Mouse (Mus musculus) hematopoietic stem cell, adult 5-6 weeks (primary cell): ENCODE measurements around the gene Timm44. TPM values are rescaled to one million over a fixed set of nuclear protein-coding genes. Genes with fewer than 3 reads are reported as not detected.
A peak's percentile ranks its signal among the peaks of the same experiment; 100 is the strongest.
"Not testable (repeated sequence)": the region's sequence is repeated elsewhere in the genome, so short reads cannot be mapped to it uniquely, and the experiment has no call there.

Experiments
- ATAC-seq, 2 experiments: fragments of 125-278 bp in 1 of 2; replicated peaks in 1 of 2; 2 replicates each; pipeline ENCODE4 v1.8.0; 2016 to 2017; ENCODE audit warnings: inconsistent platforms in 2 of 2, mild to moderate bottlenecking in 2 of 2, moderate number of reproducible peaks in 2 of 2, low read depth in 1 of 2, moderate TSS enrichment in 1 of 2; ENCODE audit not compliant: low FRiP score in 2 of 2, poor library complexity in 2 of 2, severe bottlenecking in 2 of 2, insufficient read depth in 1 of 2, low TSS enrichment in 1 of 2
- total RNA-seq: library from RNA; stranded (forward); fragments of 172-1452, 232-1000 nt; gene quantifications from 2 replicates; pipeline ENCODE4 v1.2.3, GENCODE M21; 2017

Timm44 gene
- total RNA-seq, 1 experiment from 2014 or later, result 143 TPM

GRCm38 (mm10) chr8:4276111-4276465 lies 375 bp upstream of the Timm44 start:
- peak in 1 of 2 experiments; percentile 44; a peak in 1 of 4 replicates for ATAC-seq

DNA sequence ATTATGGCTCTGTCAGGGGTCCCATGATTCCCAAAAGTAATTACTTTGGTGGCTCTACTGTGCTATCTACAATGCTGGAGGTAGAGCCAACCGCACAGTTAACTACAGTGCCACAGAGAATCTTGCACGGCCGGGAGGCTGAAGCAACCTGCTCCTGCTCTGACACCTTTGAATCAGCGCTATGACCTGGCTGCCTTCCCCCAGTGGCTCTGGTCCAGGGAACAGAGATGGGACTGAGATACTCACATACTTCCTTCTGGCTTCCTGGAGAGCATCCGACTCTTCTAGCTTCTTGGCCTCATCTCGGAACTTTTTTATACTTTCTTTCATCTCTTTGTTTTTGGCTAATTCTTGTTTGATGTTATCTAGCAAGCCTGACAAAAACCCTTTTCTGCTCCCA lies 6.1 kb downstream of the Timm44 start:
- ATAC-seq, result no peak

GRCm38 (mm10) chr8:4267627-4268026 lies 8.1 kb downstream of the Timm44 start:
- peak; percentile 56 to 73; a peak in 3 of 4 replicates for ATAC-seq

GRCm38 (mm10) chr8:4265160-4265914 lies 10.4 kb downstream of the Timm44 start:
- ATAC-seq, result no peak

DNA sequence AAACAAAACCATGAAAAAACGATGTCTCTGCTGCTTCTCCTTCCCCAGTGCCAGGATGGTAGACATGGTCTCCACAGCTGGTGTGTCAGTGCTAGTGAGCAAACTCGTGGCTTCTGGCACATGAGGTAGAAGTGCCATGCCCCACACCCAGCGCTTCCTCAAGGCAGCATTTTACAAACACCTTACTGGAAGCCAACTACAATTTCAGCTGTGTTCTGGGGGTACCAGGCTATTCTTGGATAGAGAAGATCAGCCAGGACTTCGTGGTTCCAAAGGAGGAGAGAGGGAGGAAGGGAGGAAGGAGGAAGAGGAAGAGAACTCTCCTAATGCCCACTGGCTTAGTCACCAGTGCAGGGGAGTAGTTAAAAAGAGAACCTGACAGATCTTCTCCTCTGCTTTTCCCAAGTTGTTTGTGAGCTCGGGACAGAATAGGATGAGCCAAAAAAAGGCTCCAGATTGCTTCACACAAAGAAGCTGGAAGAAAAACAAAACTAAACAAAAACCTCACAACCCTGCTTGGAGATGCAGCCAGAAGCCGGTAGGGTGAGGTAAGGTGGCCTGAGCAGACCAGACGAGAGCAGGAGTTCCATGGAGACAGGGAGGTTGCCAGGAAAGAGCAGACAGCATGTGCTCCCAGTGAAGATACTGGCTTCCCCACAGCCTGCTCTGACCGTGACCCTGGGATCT lies 12.5 kb downstream of the Timm44 start:
- ATAC-seq, result no peak

DNA sequence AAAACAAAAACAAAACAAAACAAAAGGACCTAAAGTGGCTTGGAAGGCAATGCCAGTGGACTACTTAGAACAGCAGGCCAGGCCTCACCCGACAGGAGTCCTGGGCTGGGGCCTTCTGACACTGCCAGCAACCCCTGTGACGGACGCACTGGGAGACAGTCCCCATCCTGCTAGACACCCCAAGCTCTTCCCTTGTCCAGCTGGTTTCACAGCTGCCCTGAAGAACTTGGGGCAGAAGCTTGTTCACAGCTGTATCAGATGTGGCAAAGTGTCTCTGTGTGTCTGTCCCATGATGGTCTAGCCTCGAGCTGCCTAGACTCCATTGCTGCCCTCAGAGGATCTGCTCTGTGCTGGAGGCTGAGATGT lies 15.9 kb downstream of the Timm44 start:
- no peak for ATAC-seq

DNA sequence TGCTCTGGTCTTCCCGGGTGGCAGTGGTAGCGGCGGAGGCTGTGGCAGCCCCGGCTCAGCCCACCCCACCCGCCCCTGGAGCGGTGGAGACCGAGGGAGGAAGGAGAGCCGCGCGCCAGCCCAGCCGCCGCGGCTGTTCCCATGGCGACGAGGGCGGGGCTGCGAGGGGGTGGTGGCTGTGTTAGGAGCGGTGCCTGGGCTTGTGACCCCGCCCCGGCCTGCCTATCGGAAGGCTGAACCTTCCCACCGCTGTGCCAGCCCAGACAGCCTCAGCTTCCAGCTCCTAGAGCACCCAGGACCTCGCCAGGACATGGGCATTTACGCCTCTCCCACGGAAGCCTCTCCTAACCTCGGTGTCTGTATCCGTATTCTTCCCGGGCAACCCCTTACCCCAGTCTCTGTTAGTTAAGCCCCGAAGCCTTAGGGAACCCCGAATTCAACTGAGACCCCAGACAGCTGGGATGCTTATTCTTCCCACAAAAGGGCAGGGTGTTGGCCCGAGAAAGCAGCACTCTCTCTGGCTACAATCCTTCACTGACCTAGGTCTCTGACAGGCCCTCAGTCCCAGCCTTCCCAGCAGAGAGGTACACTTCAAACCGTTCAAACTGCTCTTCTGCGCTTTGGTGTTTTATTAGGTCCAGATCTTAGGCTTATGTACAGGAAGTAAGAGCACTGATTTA lies 16.4 kb downstream of the Timm44 start, which contains the start of gene Ctxn1:
Gene Ctxn1 (minus strand): TSS at position 150 of the 680 bp plus-strand sequence.
- ATAC-seq, result peak; percentile 89 to 95

- ATAC-seq, result peak; percentile 12 to 22; a peak in 2 of 4 replicates
These were observed 17.0 kb downstream of the Timm44 start for GRCm38 (mm10) chr8:4258678-4259077.

DNA sequence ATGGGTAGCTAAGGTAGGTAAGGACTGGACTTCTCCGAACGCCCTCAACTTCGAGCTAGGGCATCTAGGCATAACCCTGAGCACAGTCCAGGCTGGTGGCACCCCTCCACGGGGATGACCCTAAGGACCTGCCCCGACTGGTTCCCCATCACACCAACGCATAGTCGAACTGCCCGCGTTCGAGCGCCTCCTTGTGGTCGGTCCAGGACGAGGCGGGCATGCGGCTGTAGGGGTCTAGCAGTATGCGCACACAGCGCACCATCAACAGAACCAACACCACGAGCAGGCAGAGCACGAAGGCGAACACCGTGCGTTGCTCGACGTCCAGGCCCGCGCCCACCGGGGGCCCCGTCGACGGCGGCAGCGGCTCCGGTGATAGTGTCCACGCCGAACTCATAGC lies 17.5 kb downstream of the Timm44 start:
- peak; percentile 61 to 65 for ATAC-seq

DNA sequence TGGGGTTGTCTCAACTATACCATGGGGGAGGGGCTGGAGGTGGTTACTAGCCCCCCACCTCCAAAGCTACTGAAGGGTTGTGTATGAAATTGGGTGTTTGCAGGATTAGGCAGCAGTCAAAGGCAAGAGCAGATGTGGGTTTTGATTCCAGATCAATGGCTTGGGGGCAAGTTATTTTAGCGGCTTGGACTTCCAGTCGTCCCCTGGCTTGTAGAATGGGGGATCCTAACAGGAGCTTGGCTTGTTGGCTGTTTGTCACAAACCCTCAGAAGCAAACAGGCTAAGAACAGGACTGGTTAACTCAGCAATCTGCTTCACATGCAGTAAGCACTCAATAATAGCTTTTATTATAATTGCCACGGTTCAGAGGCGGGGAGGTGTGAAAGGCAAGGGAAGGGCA lies 18.4 kb downstream of the Timm44 start:
- ATAC-seq, result no peak

GRCm38 (mm10) chr8:4256911-4257310 lies 18.8 kb downstream of the Timm44 start:
- no peak for ATAC-seq

DNA sequence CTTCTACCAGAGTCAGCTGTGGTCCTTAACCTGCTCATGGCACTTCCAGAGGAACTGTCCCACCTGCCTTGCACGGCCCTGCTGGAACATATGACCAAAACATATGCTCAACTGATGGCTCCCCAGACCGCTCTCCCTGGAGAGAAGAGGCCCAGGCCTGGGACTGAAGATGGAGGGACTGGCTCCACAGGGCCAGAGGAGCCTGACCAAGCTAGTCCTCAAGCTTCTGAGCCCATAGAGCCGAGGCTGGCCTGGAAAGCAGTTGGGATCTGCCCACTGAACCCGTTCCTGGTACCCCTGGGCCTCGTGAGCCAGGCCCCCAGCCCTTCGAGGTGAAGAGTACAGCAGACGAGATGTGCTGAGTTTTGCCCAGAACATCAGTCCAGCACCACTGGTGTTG lies 20.2 kb downstream of the Timm44 start:
- ATAC-seq, result not testable (repeated sequence)

GRCm38 (mm10) chr8:4254001-4254400 lies 21.7 kb downstream of the Timm44 start:
- no peak for ATAC-seq

DNA sequence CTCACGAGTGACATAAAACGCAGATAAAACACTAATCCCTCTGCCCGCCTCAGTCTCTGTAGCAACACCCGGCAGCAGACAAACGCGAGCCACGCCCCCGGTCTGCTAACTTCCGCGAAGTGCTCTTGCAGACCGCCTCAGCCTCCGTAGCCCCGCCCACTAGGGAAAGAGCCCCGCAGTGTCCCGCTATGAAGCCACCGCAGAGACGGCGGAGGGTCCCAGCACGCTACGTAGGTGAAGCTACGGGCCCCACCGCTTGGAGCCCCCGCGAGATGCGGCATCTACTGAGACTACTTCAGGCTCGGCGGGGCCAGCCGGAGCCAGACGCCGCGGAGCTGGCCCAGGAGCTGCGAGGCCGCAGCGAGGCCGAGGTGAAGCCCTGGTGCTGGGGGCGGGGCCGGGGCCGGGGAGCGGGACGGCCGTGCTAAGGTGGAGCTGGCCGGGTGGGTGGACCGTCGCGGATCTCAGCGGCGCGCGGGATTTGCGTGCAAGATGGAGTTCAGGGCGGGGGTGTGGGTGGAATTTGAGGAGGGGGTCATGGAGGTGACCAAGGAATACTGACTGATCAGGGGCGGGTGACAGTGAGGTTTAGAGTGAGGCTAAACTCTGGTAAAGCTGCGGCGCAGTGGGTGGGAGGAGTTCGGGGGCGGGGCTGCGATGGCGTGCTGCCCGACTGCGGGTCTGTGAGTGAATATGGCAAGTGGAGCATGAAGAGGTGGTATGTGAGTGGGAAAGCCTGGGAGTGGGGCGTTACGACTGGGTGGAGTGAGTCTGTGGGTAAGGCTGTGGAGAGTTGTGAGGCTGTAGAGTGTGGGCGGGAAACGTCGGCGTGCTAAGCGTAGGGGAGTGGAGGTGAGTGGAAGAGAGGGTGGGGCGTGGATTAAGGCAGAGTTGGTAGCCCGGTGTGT lies 22.5 kb downstream of the Timm44 start, which contains the start of gene Snapc2:
Gene Snapc2 (plus strand): TSS at position 147 of the 908 bp plus-strand sequence.
- peak; percentile 85 to 93 for ATAC-seq

DNA sequence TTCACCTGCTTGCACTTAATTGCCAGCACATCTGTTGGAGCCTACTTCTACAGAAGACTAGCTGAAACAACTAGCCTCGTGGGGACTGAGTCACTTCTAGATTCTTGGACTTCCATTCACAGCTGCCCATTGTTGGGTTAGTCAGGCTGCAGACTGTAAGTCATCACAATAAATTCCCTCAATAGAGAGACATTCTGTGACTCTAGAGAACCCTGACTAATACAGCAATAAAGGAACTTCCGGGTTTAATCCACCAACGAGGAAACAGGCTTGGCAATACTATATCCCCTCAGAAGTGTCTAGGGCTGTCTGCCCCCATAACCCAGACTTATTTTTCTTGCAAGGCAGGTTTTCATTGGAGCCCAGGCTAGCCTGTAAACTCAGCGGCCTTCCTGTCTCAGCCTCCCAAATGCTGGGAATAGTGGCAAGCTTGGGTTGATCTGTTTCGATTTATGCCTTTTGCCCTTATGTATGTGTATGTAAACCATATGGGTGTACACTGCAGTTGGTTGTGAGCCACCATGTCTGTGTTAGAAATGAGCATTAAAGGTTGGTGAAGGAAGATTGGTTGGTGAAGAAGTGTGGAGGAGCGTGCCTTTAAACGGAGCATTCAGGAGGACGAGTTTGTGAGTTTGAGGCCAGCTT lies 23.5 kb downstream of the Timm44 start:
- ATAC-seq, result no peak

- ATAC-seq, result peak; percentile 68 to 80
These were observed 25.3 kb downstream of the Timm44 start for GRCm38 (mm10) chr8:4250306-4250970.
